Mouse (Mus musculus): ENCODE measurements around the gene Rbms3.

Gene Rbms3

GRCm38 (mm10) chr9:116748857-116749584, 880.7 kb downstream of the Rbms3 start:
- no peak for DNase-seq (ENCODE audit: low read depth)

- no peak for DNase-seq (ENCODE audit: low read depth)
Measured at GRCm38 (mm10) chr9:116748346-116748745, 881.4 kb downstream of the Rbms3 start.

GRCm38 (mm10) chr9:116746871-116747270, 882.8 kb downstream of the Rbms3 start:
- DNase-seq (ENCODE audit: low read depth), result no peak

- no peak for DNase-seq (ENCODE audit: low read depth)
Measured at GRCm38 (mm10) chr9:116737786-116738185, 891.9 kb downstream of the Rbms3 start.

- no peak for DNase-seq (ENCODE audit: low read depth)
Measured at GRCm38 (mm10) chr9:116729172-116729571, 900.5 kb downstream of the Rbms3 start.

- no peak for DNase-seq (ENCODE audit: low read depth)
Measured at GRCm38 (mm10) chr9:116728655-116729054, 901.1 kb downstream of the Rbms3 start.

- DNase-seq (ENCODE audit: low read depth), result no peak
Measured at GRCm38 (mm10) chr9:116728093-116728492, 901.6 kb downstream of the Rbms3 start.

- no peak for DNase-seq (ENCODE audit: low read depth)
Measured at GRCm38 (mm10) chr9:116724581-116724980, 905.1 kb downstream of the Rbms3 start.

- DNase-seq (ENCODE audit: low read depth), result no peak
Measured at GRCm38 (mm10) chr9:116703119-116703518, 926.6 kb downstream of the Rbms3 start.

- DNase-seq (ENCODE audit: low read depth), result no peak
Measured at GRCm38 (mm10) chr9:116702611-116703010, 927.1 kb downstream of the Rbms3 start.

- DNase-seq (ENCODE audit: low read depth), result no peak
Measured at GRCm38 (mm10) chr9:116701511-116702179, 928.1 kb downstream of the Rbms3 start.

- DNase-seq (ENCODE audit: low read depth), result no peak
Measured at GRCm38 (mm10) chr9:116688615-116689014, 941.1 kb downstream of the Rbms3 start.

GRCm38 (mm10) chr9:116677142-116677541, 952.6 kb downstream of the Rbms3 start:
- DNase-seq (ENCODE audit: low read depth), result no peak

- DNase-seq (ENCODE audit: low read depth), result no peak
Measured at GRCm38 (mm10) chr9:116676445-116676844, 953.3 kb downstream of the Rbms3 start.

- DNase-seq (ENCODE audit: low read depth), result no peak
Measured at GRCm38 (mm10) chr9:116674191-116674590, 955.5 kb downstream of the Rbms3 start.

GRCm38 (mm10) chr9:116661026-116661425, 968.7 kb downstream of the Rbms3 start:
- DNase-seq (ENCODE audit: low read depth), result no peak

GRCm38 (mm10) chr9:116659936-116660335, 969.8 kb downstream of the Rbms3 start:
- no peak for DNase-seq (ENCODE audit: low read depth)

GRCm38 (mm10) chr9:116657141-116657540, 972.6 kb downstream of the Rbms3 start:
- DNase-seq (ENCODE audit: low read depth), result no peak

GRCm38 (mm10) chr9:116651414-116651813, 978.3 kb downstream of the Rbms3 start:
- no peak for DNase-seq (ENCODE audit: low read depth)

- no peak for DNase-seq (ENCODE audit: low read depth)
Measured at GRCm38 (mm10) chr9:116649955-116650354, 979.8 kb downstream of the Rbms3 start.

- DNase-seq (ENCODE audit: low read depth), result no peak
Measured at GRCm38 (mm10) chr9:116649086-116649792, 980.5 kb downstream of the Rbms3 start.

GRCm38 (mm10) chr9:116644616-116645015, 985.1 kb downstream of the Rbms3 start:
- DNase-seq (ENCODE audit: low read depth), result no peak

GRCm38 (mm10) chr9:116640302-116640679, 989.4 kb downstream of the Rbms3 start:
- no peak for DNase-seq (ENCODE audit: low read depth)
